Mouse (Mus musculus): ENCODE data around the gene Abl1. TPM values are rescaled to one million over a fixed set of nuclear protein-coding genes. Genes with fewer than 3 reads are reported as not detected.

Abl1 gene
- polyA plus RNA-seq, 1 experiment from 2014 or later: 43.7 TPM

- Histone ChIP-seq H3K4me1 (ENCODE audit: insufficient read depth, low read length) (peaks cover 61% of the 10 kb centered on the region), H3K9ac (replicated peaks; ENCODE audit: low read length) (no peak overlapping the region; the same call in 1 of the 2 replicates), H3K27me3 (ENCODE audit: insufficient read depth, low read length) (no peaks in the 10 kb centered on the region), H3K27ac (ENCODE audit: low read length) (peak overlapping the region; percentile 92), H3K4me2 (replicated peaks; ENCODE audit: low read depth, low read length) (peak overlapping the region; percentile 31; the same call in 1 of the 2 replicates), H3K4me3 (ENCODE audit: low read length) (no peak overlapping the region), H3K36me3 (ENCODE audit: insufficient read depth, low read length) (peaks cover 4% of the 10 kb centered on the region; the same call in 1 of the 2 replicates), H3K9me3 (ENCODE audit: low read length) (no peaks in the 10 kb centered on the region)
- 24% methylated on average over 6 of the region's 6 CpGs for WGBS
- no peak for ATAC-seq (ENCODE audit: low FRiP score, low TSS enrichment)
Measured at GRCm38 (mm10) chr2:31769631-31770111, 81.5 kb downstream of the Abl1 start.

GRCm38 (mm10) chr2:31770781-31771441, 82.7 kb downstream of the Abl1 start:
- H3K4me1 ChIP-seq (ENCODE audit: insufficient read depth, low read length): peaks cover 52% of the 10 kb centered on the region
- no peaks in the 10 kb centered on the region for H3K27me3 ChIP-seq (ENCODE audit: insufficient read depth, low read length)
- H3K36me3 ChIP-seq (ENCODE audit: insufficient read depth, low read length): peaks cover 4% of the 10 kb centered on the region; the same call in 1 of the 2 replicates
- peak overlapping the region; percentile 37 for H3K9ac ChIP-seq (replicated peaks; ENCODE audit: low read length)
- ATAC-seq (ENCODE audit: low FRiP score, low TSS enrichment): peak; percentile 77; the same call in 1 of the 2 replicates
- H3K4me2 ChIP-seq (replicated peaks; ENCODE audit: low read depth, low read length): peak overlapping the region; percentile 31
- WGBS: 7% methylated on average over 7 of the region's 7 CpGs
- no peak overlapping the region for H3K4me3 ChIP-seq (ENCODE audit: low read length)
- no peaks in the 10 kb centered on the region for H3K9me3 ChIP-seq (ENCODE audit: low read length)
- H3K27ac ChIP-seq (ENCODE audit: low read length): peak overlapping the region; percentile 92

- no peaks in the 10 kb centered on the region for H3K9me3 ChIP-seq (ENCODE audit: low read length)
- H3K36me3 ChIP-seq (ENCODE audit: insufficient read depth, low read length): peaks cover 45% of the 10 kb centered on the region
- H3K27me3 ChIP-seq (ENCODE audit: insufficient read depth, low read length): no peaks in the 10 kb centered on the region
- ATAC-seq (ENCODE audit: low FRiP score, low TSS enrichment): no peak
- peaks cover 6% of the 10 kb centered on the region for H3K4me1 ChIP-seq (ENCODE audit: insufficient read depth, low read length)
- WGBS: 99% methylated on average over 3 of the region's 3 CpGs
- no peak overlapping the region for H3K27ac ChIP-seq (ENCODE audit: low read length)
- H3K4me3 ChIP-seq (ENCODE audit: low read length): no peak overlapping the region
- no peak overlapping the region for H3K4me2 ChIP-seq (replicated peaks; ENCODE audit: low read depth, low read length)
- no peak overlapping the region for H3K9ac ChIP-seq (replicated peaks; ENCODE audit: low read length)
Measured at GRCm38 (mm10) chr2:31776479-31776878, 88.3 kb downstream of the Abl1 start.

GRCm38 (mm10) chr2:31779258-31779657, 91.1 kb downstream of the Abl1 start:
- Histone ChIP-seq H3K27ac (ENCODE audit: low read length) (no peak overlapping the region), H3K4me1 (ENCODE audit: insufficient read depth, low read length) (no peaks in the 10 kb centered on the region), H3K9me3 (ENCODE audit: low read length) (no peaks in the 10 kb centered on the region), H3K27me3 (ENCODE audit: insufficient read depth, low read length) (no peaks in the 10 kb centered on the region), H3K4me3 (ENCODE audit: low read length) (no peak overlapping the region), H3K9ac (replicated peaks; ENCODE audit: low read length) (no peak overlapping the region), H3K4me2 (replicated peaks; ENCODE audit: low read depth, low read length) (no peak overlapping the region), H3K36me3 (ENCODE audit: insufficient read depth, low read length) (peaks cover 52% of the 10 kb centered on the region)
- no peak for ATAC-seq (ENCODE audit: low FRiP score, low TSS enrichment)
- 89% methylated on average over 2 of the region's 2 CpGs for WGBS

- Histone ChIP-seq H3K36me3 (ENCODE audit: insufficient read depth, low read length) (peaks cover 74% of the 10 kb centered on the region), H3K27me3 (ENCODE audit: insufficient read depth, low read length) (no peaks in the 10 kb centered on the region), H3K27ac (ENCODE audit: low read length) (no peak overlapping the region), H3K4me3 (ENCODE audit: low read length) (no peak overlapping the region), H3K9me3 (ENCODE audit: low read length) (no peaks in the 10 kb centered on the region), H3K4me2 (replicated peaks; ENCODE audit: low read depth, low read length) (no peak overlapping the region), H3K4me1 (ENCODE audit: insufficient read depth, low read length) (no peaks in the 10 kb centered on the region), H3K9ac (replicated peaks; ENCODE audit: low read length) (no peak overlapping the region)
- WGBS: 57% methylated on average over 8 of the region's 8 CpGs
- 0 out of 2 replicates have a peak, but pooled peaks have one; percentile 35 for ATAC-seq (ENCODE audit: low FRiP score, low TSS enrichment)
Measured at GRCm38 (mm10) chr2:31782958-31783602, 94.9 kb downstream of the Abl1 start.

GRCm38 (mm10) chr2:31785074-31785473, 96.9 kb downstream of the Abl1 start:
- no peaks in the 10 kb centered on the region for H3K27me3 ChIP-seq (ENCODE audit: insufficient read depth, low read length)
- H3K36me3 ChIP-seq (ENCODE audit: insufficient read depth, low read length): peaks cover 71% of the 10 kb centered on the region
- H3K4me3 ChIP-seq (ENCODE audit: low read length): no peak overlapping the region
- H3K4me2 ChIP-seq (replicated peaks; ENCODE audit: low read depth, low read length): no peak overlapping the region
- H3K4me1 ChIP-seq (ENCODE audit: insufficient read depth, low read length): no peaks in the 10 kb centered on the region
- ATAC-seq (ENCODE audit: low FRiP score, low TSS enrichment): peak; percentile 24; the same call in 1 of the 2 replicates
- no peaks in the 10 kb centered on the region for H3K9me3 ChIP-seq (ENCODE audit: low read length)
- H3K9ac ChIP-seq (replicated peaks; ENCODE audit: low read length): no peak overlapping the region
- WGBS: 31% methylated on average over 9 of the region's 9 CpGs
- H3K27ac ChIP-seq (ENCODE audit: low read length): no peak overlapping the region

- Histone ChIP-seq H3K9ac (replicated peaks; ENCODE audit: low read length) (no peak overlapping the region), H3K4me1 (ENCODE audit: insufficient read depth, low read length) (no peaks in the 10 kb centered on the region), H3K4me2 (replicated peaks; ENCODE audit: low read depth, low read length) (no peak overlapping the region), H3K27ac (ENCODE audit: low read length) (no peak overlapping the region), H3K4me3 (ENCODE audit: low read length) (no peak overlapping the region), H3K9me3 (ENCODE audit: low read length) (no peaks in the 10 kb centered on the region), H3K27me3 (ENCODE audit: insufficient read depth, low read length) (no peaks in the 10 kb centered on the region), H3K36me3 (ENCODE audit: insufficient read depth, low read length) (peaks cover 74% of the 10 kb centered on the region)
- 16% methylated on average over 7 of the region's 7 CpGs for WGBS
- no peak for ATAC-seq (ENCODE audit: low FRiP score, low TSS enrichment)
Measured at GRCm38 (mm10) chr2:31787029-31787428, 98.9 kb downstream of the Abl1 start.

GRCm38 (mm10) chr2:31788227-31788626, 100.1 kb downstream of the Abl1 start:
- H3K9ac ChIP-seq (replicated peaks; ENCODE audit: low read length): no peak overlapping the region
- H3K4me3 ChIP-seq (ENCODE audit: low read length): no peak overlapping the region
- no peak overlapping the region for H3K27ac ChIP-seq (ENCODE audit: low read length)
- H3K9me3 ChIP-seq (ENCODE audit: low read length): no peaks in the 10 kb centered on the region
- ATAC-seq (ENCODE audit: low FRiP score, low TSS enrichment): no peak
- WGBS: 70% methylated on average over 3 of the region's 3 CpGs
- H3K4me1 ChIP-seq (ENCODE audit: insufficient read depth, low read length): no peaks in the 10 kb centered on the region
- no peaks in the 10 kb centered on the region for H3K27me3 ChIP-seq (ENCODE audit: insufficient read depth, low read length)
- no peak overlapping the region for H3K4me2 ChIP-seq (replicated peaks; ENCODE audit: low read depth, low read length)
- peaks cover 80% of the 10 kb centered on the region for H3K36me3 ChIP-seq (ENCODE audit: insufficient read depth, low read length)

- H3K36me3 ChIP-seq (ENCODE audit: insufficient read depth, low read length): peaks cover 87% of the 10 kb centered on the region
- no peak overlapping the region for H3K4me3 ChIP-seq (ENCODE audit: low read length)
- no peak for ATAC-seq (ENCODE audit: low FRiP score, low TSS enrichment)
- H3K27me3 ChIP-seq (ENCODE audit: insufficient read depth, low read length): no peaks in the 10 kb centered on the region
- H3K4me2 ChIP-seq (replicated peaks; ENCODE audit: low read depth, low read length): no peak overlapping the region
- no peaks in the 10 kb centered on the region for H3K9me3 ChIP-seq (ENCODE audit: low read length)
- H3K9ac ChIP-seq (replicated peaks; ENCODE audit: low read length): no peak overlapping the region
- H3K4me1 ChIP-seq (ENCODE audit: insufficient read depth, low read length): no peaks in the 10 kb centered on the region
- no peak overlapping the region for H3K27ac ChIP-seq (ENCODE audit: low read length)
- 77% methylated on average over 2 of the region's 2 CpGs for WGBS
Measured at GRCm38 (mm10) chr2:31789215-31789614, 101.0 kb downstream of the Abl1 start.

- 78% methylated on average over 13 of the region's 13 CpGs for WGBS
- H3K9ac ChIP-seq (replicated peaks; ENCODE audit: low read length): no peak overlapping the region
- no peaks in the 10 kb centered on the region for H3K4me1 ChIP-seq (ENCODE audit: insufficient read depth, low read length)
- H3K27me3 ChIP-seq (ENCODE audit: insufficient read depth, low read length): no peaks in the 10 kb centered on the region
- no peak for ATAC-seq (ENCODE audit: low FRiP score, low TSS enrichment)
- H3K4me2 ChIP-seq (replicated peaks; ENCODE audit: low read depth, low read length): no peak overlapping the region
- no peak overlapping the region for H3K4me3 ChIP-seq (ENCODE audit: low read length)
- no peaks in the 10 kb centered on the region for H3K9me3 ChIP-seq (ENCODE audit: low read length)
- peaks cover 86% of the 10 kb centered on the region for H3K36me3 ChIP-seq (ENCODE audit: insufficient read depth, low read length)
- H3K27ac ChIP-seq (ENCODE audit: low read length): 0 out of 2 replicates have a peak overlapping the region, but pooled peaks have one; percentile 3
Measured at GRCm38 (mm10) chr2:31790728-31791251, 102.6 kb downstream of the Abl1 start.

Measured in kidney, embryonic 16.5 days (tissue).